Mouse (Mus musculus): ENCODE data around the gene Sash3. TPM values are rescaled to one million over a fixed set of nuclear protein-coding genes. Genes with fewer than 3 reads are reported as not detected.

Gene Sash3
- polyA plus RNA-seq, 1 experiment: 0.56 TPM

DNA sequence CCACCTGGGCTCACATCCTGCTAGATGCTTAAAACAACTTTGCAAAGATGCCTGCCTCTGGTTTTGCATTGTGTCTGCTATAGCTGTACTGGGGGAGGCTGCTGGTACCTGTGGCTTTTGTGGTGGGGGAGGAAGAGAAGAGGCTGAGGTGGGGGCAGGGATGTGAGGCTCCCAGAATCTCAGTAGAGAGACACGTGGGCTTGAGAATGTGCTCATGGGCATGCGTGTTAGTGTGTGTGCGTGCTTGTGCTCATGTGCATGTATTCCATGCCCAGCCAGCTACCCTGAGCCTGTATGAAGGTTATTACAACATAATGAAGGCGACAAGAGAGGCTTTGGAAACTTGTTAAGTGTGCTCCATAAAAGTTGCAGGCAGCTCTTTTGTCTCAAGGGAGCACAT is 9.3 kb upstream of the Sash3 start:
- TF ChIP-seq CTCF (IDR thresholded peaks at IDR 0.05; ENCODE audit: borderline replicate concordance, insufficient read depth, low read depth, low read length): no peak
- TF ChIP-seq POLR2A (IDR thresholded peaks at IDR 0.05; ENCODE audit: borderline replicate concordance, insufficient read depth, low read length): no peak
- no peak for DNase-seq
- Histone ChIP-seq H3K4me3 (replicated peaks; ENCODE audit: insufficient read depth, low read depth, low read length) (no peak overlapping the region), H3K27ac (ENCODE audit: insufficient read depth, low read length) (no peak overlapping the region), H3K4me1 (ENCODE audit: control insufficient read depth, insufficient read depth, low read length) (no peaks in the 10 kb centered on the region), H3K27me3 (ENCODE audit: control insufficient read depth, insufficient read depth, low read length) (no peaks in the 10 kb centered on the region)
- WGBS: 89% methylated on average over 4 of the region's 4 CpGs

DNA sequence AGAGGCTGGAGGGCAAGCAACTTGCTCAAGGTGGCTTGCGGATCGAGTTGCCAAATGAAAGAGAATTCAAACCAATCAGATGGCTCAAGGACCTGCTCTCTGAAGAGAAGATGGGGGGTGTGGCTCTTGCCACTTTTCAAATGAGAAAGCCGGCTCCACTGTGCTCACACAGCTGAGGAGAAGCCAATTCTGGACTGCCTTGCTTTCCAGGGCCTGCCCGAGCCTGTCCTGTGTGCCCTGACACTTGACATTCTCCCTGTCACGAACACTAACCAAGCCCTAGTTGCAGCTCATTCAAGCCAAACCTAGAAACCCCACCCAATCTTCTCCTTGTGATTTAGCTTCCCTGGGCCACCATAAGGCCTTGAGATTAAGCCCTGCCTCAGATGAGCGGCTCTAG is 8.2 kb upstream of the Sash3 start:
- no peak for TF ChIP-seq POLR2A (IDR thresholded peaks at IDR 0.05; ENCODE audit: borderline replicate concordance, insufficient read depth, low read length)
- TF ChIP-seq CTCF (IDR thresholded peaks at IDR 0.05; ENCODE audit: borderline replicate concordance, insufficient read depth, low read depth, low read length): no peak
- Histone ChIP-seq H3K4me1 (ENCODE audit: control insufficient read depth, insufficient read depth, low read length) (no peaks in the 10 kb centered on the region), H3K4me3 (replicated peaks; ENCODE audit: insufficient read depth, low read depth, low read length) (no peak overlapping the region), H3K27me3 (ENCODE audit: control insufficient read depth, insufficient read depth, low read length) (no peaks in the 10 kb centered on the region), H3K27ac (ENCODE audit: insufficient read depth, low read length) (no peak overlapping the region)
- no peak for DNase-seq
- WGBS: 71% methylated on average over 6 of the region's 6 CpGs

DNA sequence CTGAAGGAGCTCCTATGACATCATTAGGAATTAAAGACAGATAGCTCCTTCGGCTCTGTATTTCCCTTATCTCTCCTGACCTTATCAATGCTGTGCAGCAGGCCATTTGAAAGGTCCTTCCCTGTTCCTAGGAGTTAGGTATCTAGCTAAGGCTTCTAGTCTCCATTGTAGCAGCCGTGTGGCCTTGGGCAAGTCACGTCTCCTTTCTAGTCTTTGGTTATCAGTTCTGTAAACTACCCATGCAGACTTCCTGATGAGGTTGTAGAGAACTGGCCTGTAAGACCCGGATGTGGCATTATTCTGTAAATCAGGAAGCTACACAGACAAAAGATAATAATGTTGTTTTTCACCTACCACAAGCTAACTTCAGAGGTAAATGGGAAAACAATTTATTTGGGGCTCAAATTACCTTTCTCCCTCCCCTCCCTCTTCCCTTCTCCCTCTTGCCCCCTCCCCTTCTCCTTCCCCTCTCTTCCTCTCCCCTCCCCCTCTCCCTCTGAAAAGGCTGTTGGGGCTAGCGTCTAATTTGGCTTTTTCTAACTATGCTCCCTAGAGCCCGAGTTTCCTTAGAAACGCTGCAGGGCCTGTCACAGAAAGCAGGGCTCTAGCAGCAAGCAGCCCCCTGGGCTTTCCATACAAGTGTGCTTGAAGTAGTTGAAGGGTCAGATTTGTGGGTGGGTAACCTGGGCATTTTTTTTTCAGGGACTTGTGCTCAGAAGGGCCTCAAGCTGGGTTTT is 7.5 kb upstream of the Sash3 start:
- DNase-seq: no peak
- WGBS: 68% methylated on average over 7 of the region's 7 CpGs
- Histone ChIP-seq H3K27me3 (ENCODE audit: control insufficient read depth, insufficient read depth, low read length) (no peaks in the 10 kb centered on the region), H3K4me1 (ENCODE audit: control insufficient read depth, insufficient read depth, low read length) (no peaks in the 10 kb centered on the region), H3K27ac (ENCODE audit: insufficient read depth, low read length) (no peak overlapping the region), H3K4me3 (replicated peaks; ENCODE audit: insufficient read depth, low read depth, low read length) (no peak overlapping the region)
- TF ChIP-seq POLR2A (IDR thresholded peaks at IDR 0.05; ENCODE audit: borderline replicate concordance, insufficient read depth, low read length) (no peak), CTCF (IDR thresholded peaks at IDR 0.05; ENCODE audit: borderline replicate concordance, insufficient read depth, low read depth, low read length) (no peak)

DNA sequence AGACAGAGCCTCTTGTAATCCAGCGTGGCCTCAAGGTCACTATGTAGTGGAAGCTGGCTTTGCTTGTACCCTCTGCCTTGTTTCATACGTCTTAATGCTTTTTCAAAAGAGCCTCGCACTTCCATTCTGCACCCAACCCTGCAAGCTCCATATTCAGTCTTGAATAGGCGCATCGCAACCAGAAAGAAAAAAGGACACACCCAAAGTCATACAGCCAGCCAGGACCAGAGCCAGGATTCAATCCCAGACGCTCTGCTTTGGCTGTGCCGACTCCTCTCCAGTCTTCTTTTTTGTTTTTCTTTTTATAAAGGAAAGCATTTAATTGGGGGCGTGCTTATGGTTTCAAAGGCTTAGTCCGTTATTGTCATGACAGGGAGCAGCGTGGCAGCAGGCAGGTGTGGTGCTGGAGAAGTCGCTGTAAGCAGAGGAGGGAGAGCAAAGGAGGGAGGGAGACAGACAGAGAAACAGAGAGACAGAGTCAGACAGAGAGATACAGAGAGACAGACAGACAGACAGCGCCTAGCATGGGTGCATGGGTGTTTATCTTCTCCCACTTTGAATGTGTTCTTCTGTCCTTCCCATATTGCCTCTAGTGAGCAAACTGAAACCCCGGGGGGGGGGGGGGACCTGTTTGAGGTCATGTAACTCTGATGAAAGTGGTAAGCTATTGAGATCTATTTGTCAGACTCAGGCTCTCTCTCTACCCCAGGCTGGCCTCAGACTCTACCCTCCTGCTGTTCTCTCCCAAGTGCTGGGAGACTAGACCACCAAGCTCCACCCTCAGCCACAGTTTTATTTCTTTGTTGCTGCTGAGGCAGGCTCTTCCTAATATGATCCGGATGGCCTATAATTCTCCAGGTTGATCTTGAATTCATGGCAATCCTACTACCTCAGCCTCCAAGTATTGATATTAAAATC is 6.6 kb upstream of the Sash3 start:
- H3K27ac ChIP-seq (ENCODE audit: insufficient read depth, low read length): no peak overlapping the region
- H3K27me3 ChIP-seq (ENCODE audit: control insufficient read depth, insufficient read depth, low read length): no peaks in the 10 kb centered on the region
- 48% methylated on average over 14 of the region's 14 CpGs for WGBS
- TF ChIP-seq POLR2A (IDR thresholded peaks at IDR 0.05; ENCODE audit: borderline replicate concordance, insufficient read depth, low read length) (no peak), CTCF (IDR thresholded peaks at IDR 0.05; ENCODE audit: borderline replicate concordance, insufficient read depth, low read depth, low read length) (no peak)
- no peak overlapping the region for H3K4me3 ChIP-seq (replicated peaks; ENCODE audit: insufficient read depth, low read depth, low read length)
- DNase-seq: no peak
- H3K4me1 ChIP-seq (ENCODE audit: control insufficient read depth, insufficient read depth, low read length): no peaks in the 10 kb centered on the region

- WGBS: 59% methylated on average over 3 of the region's 3 CpGs
- H3K27me3 ChIP-seq (ENCODE audit: control insufficient read depth, insufficient read depth, low read length): no peaks in the 10 kb centered on the region
- TF ChIP-seq CTCF (IDR thresholded peaks at IDR 0.05; ENCODE audit: borderline replicate concordance, insufficient read depth, low read depth, low read length) (no peak), POLR2A (IDR thresholded peaks at IDR 0.05; ENCODE audit: borderline replicate concordance, insufficient read depth, low read length) (no peak)
Observed at GRCm38 (mm10) chrX:48140286-48140877, 5.9 kb upstream of the Sash3 start.

GRCm38 (mm10) chrX:48141481-48141880 is 4.8 kb upstream of the Sash3 start:
- TF ChIP-seq CTCF (IDR thresholded peaks at IDR 0.05; ENCODE audit: borderline replicate concordance, insufficient read depth, low read depth, low read length) (no peak), POLR2A (IDR thresholded peaks at IDR 0.05; ENCODE audit: borderline replicate concordance, insufficient read depth, low read length) (no peak)
- Histone ChIP-seq H3K4me1 (ENCODE audit: control insufficient read depth, insufficient read depth, low read length) (no peaks in the 10 kb centered on the region), H3K4me3 (replicated peaks; ENCODE audit: insufficient read depth, low read depth, low read length) (no peak overlapping the region), H3K27ac (ENCODE audit: insufficient read depth, low read length) (no peak overlapping the region), H3K27me3 (ENCODE audit: control insufficient read depth, insufficient read depth, low read length) (no peaks in the 10 kb centered on the region)
- no peak for DNase-seq
- WGBS: 83% methylated on average over 6 of the region's 6 CpGs

More at GRCm38 (mm10) chrX:48140286-48140877, 5.9 kb upstream of the Sash3 start:
- Histone ChIP-seq H3K4me1 (ENCODE audit: control insufficient read depth, insufficient read depth, low read length) (no peaks in the 10 kb centered on the region), H3K4me3 (replicated peaks; ENCODE audit: insufficient read depth, low read depth, low read length) (no peak overlapping the region), H3K27ac (ENCODE audit: insufficient read depth, low read length) (no peak overlapping the region)
- DNase-seq: no peak

- TF ChIP-seq POLR2A (IDR thresholded peaks at IDR 0.05; ENCODE audit: borderline replicate concordance, insufficient read depth, low read length) (no peak), CTCF (IDR thresholded peaks at IDR 0.05; ENCODE audit: borderline replicate concordance, insufficient read depth, low read depth, low read length) (no peak)
- Histone ChIP-seq H3K27ac (ENCODE audit: insufficient read depth, low read length) (no peak overlapping the region), H3K4me1 (ENCODE audit: control insufficient read depth, insufficient read depth, low read length) (no peaks in the 10 kb centered on the region), H3K4me3 (replicated peaks; ENCODE audit: insufficient read depth, low read depth, low read length) (no peak overlapping the region), H3K27me3 (ENCODE audit: control insufficient read depth, insufficient read depth, low read length) (no peaks in the 10 kb centered on the region)
- no peak for DNase-seq
- WGBS: 63% methylated on average over 25 of the region's 26 CpGs
Observed at GRCm38 (mm10) chrX:48143415-48144335, 2.6 kb upstream of the Sash3 start.
